Mouse (Mus musculus): ENCODE measurements at regions not wholly inside any gene's neighbourhood (a gene's known extent, or its start where the extent isn't known, plus 50 kb on each side); places are given as distances from the start of the nearest gene placed in this dataset.

DNA sequence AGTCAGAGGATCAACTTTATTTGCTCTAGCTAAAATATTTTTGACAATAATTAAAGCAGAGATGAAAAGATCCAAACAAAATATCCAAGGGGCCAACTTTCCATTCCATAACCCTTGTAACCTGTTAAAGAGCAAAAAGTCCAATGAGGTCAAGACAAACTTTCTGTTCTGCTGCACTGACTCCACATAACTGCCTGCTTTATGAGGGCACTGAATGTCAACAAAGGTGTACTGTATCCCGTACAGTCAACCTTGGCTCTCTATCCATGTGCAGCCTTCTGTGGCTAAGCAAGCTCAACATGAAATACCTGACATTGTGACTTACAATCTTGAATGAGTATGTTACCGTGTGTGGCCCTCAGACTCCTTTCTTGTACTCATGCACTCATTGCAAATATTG lies 166.3 kb downstream of the Pfkfb3 start:
- Histone ChIP-seq H3K9me3 (ENCODE audit: control insufficient read depth) (no peaks in the 10 kb centered on the region), H3K9ac (ENCODE audit: low read depth, low read length) (no peak overlapping the region), H3K4me1 (replicated peaks; ENCODE audit: control insufficient read depth, insufficient read depth, low read length) (no peaks in the 10 kb centered on the region), H3K4me2 (replicated peaks; ENCODE audit: low read depth) (no peak overlapping the region), H3K4me3 (ENCODE audit: low read depth, low read length) (no peak overlapping the region), H3K27me3 (replicated peaks; ENCODE audit: control insufficient read depth, insufficient read depth, low read length) (no peaks in the 10 kb centered on the region), H3K27ac (ENCODE audit: low read depth, low read length) (no peak overlapping the region), H3K36me3 (ENCODE audit: control insufficient read depth, insufficient read depth) (no peaks in the 10 kb centered on the region)
- 55% methylated on average over 2 of the region's 2 CpGs for WGBS
- TF ChIP-seq CTCF (IDR thresholded peaks at IDR 0.05; ENCODE audit: low read depth) = no peak
- ATAC-seq = no peak

DNA sequence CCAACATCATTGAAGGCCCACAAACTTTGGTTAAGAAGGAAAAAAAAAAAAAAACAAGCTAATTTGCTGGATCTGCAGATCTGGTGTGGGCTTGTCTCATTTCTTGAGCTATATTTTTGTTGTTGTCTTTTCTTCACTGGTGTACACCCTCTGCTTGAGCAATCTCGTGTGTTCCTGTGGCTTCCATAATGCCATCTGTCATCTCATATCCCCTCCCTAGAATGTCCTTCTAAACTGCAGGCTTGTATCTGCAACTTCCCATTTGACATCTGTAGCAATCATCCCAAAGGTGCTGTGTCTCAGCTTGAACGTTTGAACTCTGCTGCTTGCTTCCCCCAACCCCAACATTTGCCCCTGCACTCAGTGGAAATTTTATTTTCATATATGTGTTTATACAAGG lies 170.1 kb downstream of the Pfkfb3 start:
- WGBS = 51% methylated on average over 2 of the region's 2 CpGs
- no peaks in the 10 kb centered on the region for H3K27me3 ChIP-seq (replicated peaks; ENCODE audit: control insufficient read depth, insufficient read depth, low read length)
- no peak for TF ChIP-seq CTCF (IDR thresholded peaks at IDR 0.05; ENCODE audit: low read depth)
- no peaks in the 10 kb centered on the region for H3K36me3 ChIP-seq (ENCODE audit: control insufficient read depth, insufficient read depth)
- no peak overlapping the region for H3K27ac ChIP-seq (ENCODE audit: low read depth, low read length)
- no peak overlapping the region for H3K4me3 ChIP-seq (ENCODE audit: low read depth, low read length)
- ATAC-seq = no peak
- H3K4me2 ChIP-seq (replicated peaks; ENCODE audit: low read depth) = no peak overlapping the region
- no peaks in the 10 kb centered on the region for H3K9me3 ChIP-seq (ENCODE audit: control insufficient read depth)
- H3K9ac ChIP-seq (ENCODE audit: low read depth, low read length) = no peak overlapping the region
- no peaks in the 10 kb centered on the region for H3K4me1 ChIP-seq (replicated peaks; ENCODE audit: control insufficient read depth, insufficient read depth, low read length)

DNA sequence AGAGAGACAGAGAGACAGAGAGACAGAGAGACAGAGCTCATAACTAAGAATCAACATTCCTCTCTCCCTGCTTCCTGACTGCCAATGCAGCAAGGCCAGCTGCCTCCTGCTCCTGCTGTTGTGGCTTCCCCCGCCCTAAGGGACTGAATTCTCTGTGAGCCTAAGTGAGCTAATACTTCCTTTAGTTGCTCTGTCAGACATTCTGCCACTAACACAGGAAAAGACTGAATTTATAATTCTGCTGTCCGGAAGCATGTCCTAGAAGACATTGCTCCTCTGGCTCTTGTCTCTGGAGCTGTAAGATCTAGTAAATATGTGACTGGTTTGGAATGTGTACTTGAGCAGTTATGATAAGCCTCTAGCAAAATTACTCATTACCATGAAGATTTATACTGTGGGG lies 176.7 kb downstream of the Pfkfb3 start:
- Histone ChIP-seq H3K27me3 (replicated peaks; ENCODE audit: control insufficient read depth, insufficient read depth, low read length) (no peaks in the 10 kb centered on the region), H3K4me3 (ENCODE audit: low read depth, low read length) (no peak overlapping the region), H3K4me2 (replicated peaks; ENCODE audit: low read depth) (no peak overlapping the region), H3K9ac (ENCODE audit: low read depth, low read length) (no peak overlapping the region), H3K27ac (ENCODE audit: low read depth, low read length) (peak overlapping the region; percentile 78), H3K4me1 (replicated peaks; ENCODE audit: control insufficient read depth, insufficient read depth, low read length) (no peaks in the 10 kb centered on the region), H3K9me3 (ENCODE audit: control insufficient read depth) (no peaks in the 10 kb centered on the region), H3K36me3 (ENCODE audit: control insufficient read depth, insufficient read depth) (no peaks in the 10 kb centered on the region)
- 0 out of 2 replicates have a peak, but pooled peaks have one; percentile 32 for ATAC-seq
- WGBS = 18% methylated on average over 2 of the region's 2 CpGs
- TF ChIP-seq CTCF (IDR thresholded peaks at IDR 0.05; ENCODE audit: low read depth) = no peak

DNA sequence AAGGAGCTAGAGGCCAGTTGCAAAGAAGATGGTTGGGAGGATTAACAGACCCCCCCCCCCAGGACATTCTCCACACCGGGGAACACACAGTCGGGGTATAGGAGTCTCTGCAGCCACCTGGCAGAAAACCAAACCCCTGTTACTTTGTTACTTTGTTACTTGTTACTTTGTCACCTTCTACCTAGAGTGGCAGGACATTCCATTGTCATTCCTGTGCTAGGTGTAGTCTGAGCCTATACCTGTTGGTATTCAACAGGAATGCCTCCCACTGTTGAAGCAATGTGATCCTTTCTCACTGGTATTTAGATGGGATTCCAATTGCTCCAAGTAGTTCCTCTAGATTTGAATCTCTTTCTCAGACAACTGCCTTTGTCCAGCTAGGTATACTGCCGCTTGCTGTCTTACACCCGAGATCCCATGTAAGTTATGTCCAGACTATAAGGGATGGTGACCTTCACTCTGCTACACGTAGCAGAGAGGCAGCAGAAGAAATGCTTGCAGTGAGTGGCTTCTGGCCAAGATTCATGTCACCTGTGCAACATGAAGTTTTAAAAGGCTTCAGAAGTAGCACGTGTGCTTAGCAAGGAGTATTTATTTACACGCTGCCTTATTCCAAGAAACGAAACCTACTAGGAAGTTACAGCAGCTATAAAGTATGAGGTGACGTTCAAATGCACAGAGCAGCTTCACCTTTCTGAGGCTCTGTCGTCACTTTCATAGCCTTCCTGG lies 178.0 kb downstream of the Pfkfb3 start:
- H3K27me3 ChIP-seq (replicated peaks; ENCODE audit: control insufficient read depth, insufficient read depth, low read length) = no peaks in the 10 kb centered on the region
- ATAC-seq = peak; percentile 66
- H3K4me3 ChIP-seq (ENCODE audit: low read depth, low read length) = no peak overlapping the region
- no peak overlapping the region for H3K4me2 ChIP-seq (replicated peaks; ENCODE audit: low read depth)
- no peaks in the 10 kb centered on the region for H3K4me1 ChIP-seq (replicated peaks; ENCODE audit: control insufficient read depth, insufficient read depth, low read length)
- no peaks in the 10 kb centered on the region for H3K9me3 ChIP-seq (ENCODE audit: control insufficient read depth)
- no peaks in the 10 kb centered on the region for H3K36me3 ChIP-seq (ENCODE audit: control insufficient read depth, insufficient read depth)
- no peak overlapping the region for H3K9ac ChIP-seq (ENCODE audit: low read depth, low read length)
- TF ChIP-seq CTCF (IDR thresholded peaks at IDR 0.05; ENCODE audit: low read depth) = no peak
- H3K27ac ChIP-seq (ENCODE audit: low read depth, low read length) = peak overlapping the region; percentile 78
- WGBS = 52% methylated on average over 10 of the region's 10 CpGs

DNA sequence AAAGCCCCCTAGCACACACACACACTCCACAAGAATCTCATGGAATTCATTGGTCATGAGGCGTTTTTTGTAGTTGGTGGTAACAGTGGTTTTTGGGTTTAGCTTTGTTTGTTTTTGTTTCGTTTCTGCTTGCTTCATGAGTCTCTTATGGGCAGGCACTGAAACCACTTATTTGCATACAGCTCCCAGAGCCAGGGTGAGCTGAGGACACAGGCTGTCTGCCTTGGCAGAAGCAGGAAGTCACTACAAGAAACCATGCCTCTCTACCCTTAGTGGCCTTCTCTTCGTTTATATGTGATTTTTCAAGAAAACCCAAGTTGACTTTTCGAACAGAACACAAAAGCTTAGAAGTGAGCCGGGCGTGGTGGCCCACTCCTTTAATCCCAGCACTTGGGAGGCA lies 178.8 kb downstream of the Pfkfb3 start:
- no peaks in the 10 kb centered on the region for H3K4me1 ChIP-seq (replicated peaks; ENCODE audit: control insufficient read depth, insufficient read depth, low read length)
- no peak overlapping the region for H3K4me2 ChIP-seq (replicated peaks; ENCODE audit: low read depth)
- TF ChIP-seq CTCF (IDR thresholded peaks at IDR 0.05; ENCODE audit: low read depth) = no peak
- no peaks in the 10 kb centered on the region for H3K36me3 ChIP-seq (ENCODE audit: control insufficient read depth, insufficient read depth)
- no peaks in the 10 kb centered on the region for H3K9me3 ChIP-seq (ENCODE audit: control insufficient read depth)
- 59% methylated on average over 6 of the region's 6 CpGs for WGBS
- no peak overlapping the region for H3K9ac ChIP-seq (ENCODE audit: low read depth, low read length)
- H3K27ac ChIP-seq (ENCODE audit: low read depth, low read length) = no peak overlapping the region
- H3K4me3 ChIP-seq (ENCODE audit: low read depth, low read length) = no peak overlapping the region
- H3K27me3 ChIP-seq (replicated peaks; ENCODE audit: control insufficient read depth, insufficient read depth, low read length) = no peaks in the 10 kb centered on the region
- no peak for ATAC-seq

DNA sequence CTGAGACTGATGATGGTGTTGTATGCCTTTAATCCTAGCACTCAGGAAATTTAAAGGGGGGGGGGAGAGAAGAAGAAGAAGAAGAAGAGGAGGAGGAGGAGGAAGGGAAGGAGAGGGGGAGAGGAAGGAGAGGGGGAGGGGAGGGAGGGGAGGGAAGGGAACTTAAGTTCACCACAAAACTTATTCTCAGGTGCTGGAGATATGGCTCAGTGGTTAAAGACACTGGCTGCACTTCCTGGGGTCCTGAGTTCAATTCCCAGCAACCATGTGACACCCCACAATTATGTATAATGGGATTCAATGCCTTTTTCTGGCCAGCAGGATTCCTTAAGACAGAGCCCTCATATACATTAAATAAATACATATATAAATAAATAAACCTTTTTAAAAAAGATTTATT lies 183.6 kb downstream of the Pfkfb3 start:
- no peak for ATAC-seq
- no peak overlapping the region for H3K9ac ChIP-seq (ENCODE audit: low read depth, low read length)
- no peak for TF ChIP-seq CTCF (IDR thresholded peaks at IDR 0.05; ENCODE audit: low read depth)

DNA sequence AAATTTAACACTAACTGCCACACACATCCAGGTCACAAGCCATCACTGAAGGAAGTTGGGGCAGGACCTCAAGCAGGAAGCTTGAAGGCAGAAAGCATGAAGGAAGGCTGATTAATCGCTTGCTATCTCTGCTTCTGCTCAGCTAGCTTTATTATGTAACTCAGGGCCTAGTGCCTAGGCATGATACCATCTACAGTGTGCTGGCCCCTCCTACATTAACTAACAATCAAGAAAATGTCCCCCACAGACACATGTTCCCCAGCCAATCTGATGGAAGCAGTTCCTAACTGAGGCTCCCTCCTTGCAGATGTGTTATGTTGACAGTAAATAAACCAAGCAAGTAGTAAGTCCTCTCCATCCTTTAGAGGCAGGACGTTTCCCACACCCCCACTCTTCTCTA lies 186.6 kb downstream of the Pfkfb3 start:
- no peak for TF ChIP-seq CTCF (IDR thresholded peaks at IDR 0.05; ENCODE audit: low read depth)
- Histone ChIP-seq H3K27me3 (replicated peaks; ENCODE audit: control insufficient read depth, insufficient read depth, low read length) (no peaks in the 10 kb centered on the region), H3K36me3 (ENCODE audit: control insufficient read depth, insufficient read depth) (no peaks in the 10 kb centered on the region), H3K9me3 (ENCODE audit: control insufficient read depth) (no peaks in the 10 kb centered on the region), H3K4me1 (replicated peaks; ENCODE audit: control insufficient read depth, insufficient read depth, low read length) (no peaks in the 10 kb centered on the region), H3K27ac (ENCODE audit: low read depth, low read length) (no peak overlapping the region), H3K4me2 (replicated peaks; ENCODE audit: low read depth) (no peak overlapping the region), H3K9ac (ENCODE audit: low read depth, low read length) (no peak overlapping the region), H3K4me3 (ENCODE audit: low read depth, low read length) (no peak overlapping the region)
- no peak for ATAC-seq
- WGBS = 64% methylated on average over 2 of the region's 2 CpGs

More for the DNA sequence above, 183.6 kb downstream of the Pfkfb3 start:
- Histone ChIP-seq H3K9me3 (ENCODE audit: control insufficient read depth) (no peaks in the 10 kb centered on the region), H3K27me3 (replicated peaks; ENCODE audit: control insufficient read depth, insufficient read depth, low read length) (no peaks in the 10 kb centered on the region), H3K27ac (ENCODE audit: low read depth, low read length) (no peak overlapping the region), H3K4me2 (replicated peaks; ENCODE audit: low read depth) (no peak overlapping the region), H3K4me3 (ENCODE audit: low read depth, low read length) (no peak overlapping the region), H3K36me3 (ENCODE audit: control insufficient read depth, insufficient read depth) (no peaks in the 10 kb centered on the region), H3K4me1 (replicated peaks; ENCODE audit: control insufficient read depth, insufficient read depth, low read length) (no peaks in the 10 kb centered on the region)

All from intestine, postnatal 0 days (tissue).